Mouse (Mus musculus) forebrain, embryonic 16.5 days (tissue): ENCODE measurements around the gene Krt34. TPM values are rescaled to one million over a fixed set of nuclear protein-coding genes. Genes with fewer than 3 reads are reported as not detected.

Experiments used
- ATAC-seq: fragments of 200-750 bp; cut with Nextera tagmentation; 2 replicates; pipeline ENCODE4 v1.8.0; 2017; ENCODE audit warnings: mild to moderate bottlenecking, moderate library complexity
- H3K27ac ChIP-seq: fragments of 300-500 bp; sonication (generic); 2 replicates; pipeline ENCODE4 v1.5.1; 2014; ENCODE audit warnings: low read length, control low read depth
- H3K27me3 ChIP-seq: fragments of 300-500 bp; sonication (generic); replicated peaks from 2 replicates; pipeline ENCODE4 v1.6.1; 2014; ENCODE audit warnings: low read length; ENCODE audit not compliant: control insufficient read depth, insufficient read depth
- H3K36me3 ChIP-seq: fragments of 300-500 bp; sonication (generic); 2 replicates; pipeline ENCODE4 v1.6.1; 2014; ENCODE audit not compliant: control insufficient read depth, insufficient read depth
- H3K4me1 ChIP-seq: fragments of 300-500 bp; sonication (generic); replicated peaks from 2 replicates; pipeline ENCODE4 v1.6.1; 2014; ENCODE audit warnings: low read length; ENCODE audit not compliant: control insufficient read depth, insufficient read depth
- H3K4me2 ChIP-seq: fragments of 300-500 bp; sonication (generic); 2 replicates; pipeline ENCODE4 v1.6.1; 2014; ENCODE audit warnings: mild to moderate bottlenecking, low read length, control low read depth
- H3K4me3 ChIP-seq: fragments of 300-500 bp; sonication (generic); replicated peaks from 2 replicates; pipeline ENCODE4 v1.5.1; 2014; ENCODE audit warnings: mild to moderate bottlenecking, low read length, control low read depth
- H3K9ac ChIP-seq: fragments of 300-500 bp; sonication (generic); replicated peaks from 2 replicates; pipeline ENCODE4 v1.6.1; 2014; ENCODE audit warnings: low read depth, low read length, control low read depth
- H3K9me3 ChIP-seq: fragments of 300-500 bp; sonication (generic); 2 replicates; pipeline ENCODE4 v1.6.1; 2016; ENCODE audit warnings: low read length; ENCODE audit not compliant: control insufficient read depth
- WGBS: fragments of 180-500 bp; shearing (Covaris S2); extraction: QIAGEN DNeasy Blood & Tissue Kit; methylation state at CpG from one replicate; pipeline ENCODE4 v1.1.7; 2014; 5-methylcytosine and 5-hydroxymethylcytosine counted together
- polyA plus RNA-seq: library from polyadenylated mRNA; unstranded; fragments of >200 nt; fragmentation: Nextera tagmentation; extraction: Ambion mirVana; gene quantifications from 2 replicates; pipeline ENCODE4 v1.2.1, GENCODE M21; 2015

Gene Krt34
- not detected in 2 replicates for polyA plus RNA-seq

DNA sequence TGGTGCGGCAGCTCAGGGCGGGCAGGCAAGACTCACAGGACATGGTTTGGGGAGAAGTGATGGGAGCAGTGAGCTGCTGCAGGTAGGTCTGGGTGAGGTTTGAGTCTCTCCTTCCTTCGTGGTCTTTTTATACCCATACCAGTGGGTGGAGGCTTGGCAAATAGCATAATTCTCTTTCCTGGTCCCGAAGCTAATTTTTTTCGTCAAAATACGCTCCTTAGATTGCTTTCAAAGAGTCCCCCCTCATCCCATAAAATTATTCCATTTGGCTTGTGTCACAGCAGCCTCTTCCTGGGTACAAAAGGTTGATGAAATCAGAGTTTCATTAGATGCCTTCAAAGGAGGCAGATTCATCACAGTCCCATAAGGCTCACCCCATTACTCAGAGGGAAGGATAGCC is at the start of gene Krt34:
Gene Krt34, minus strand, starts transcription at position 101 of the 400 bp plus-strand sequence.
- H3K27ac ChIP-seq = no peak within 1 kb of the TSS
- no peak within 1 kb of the TSS for H3K4me3 ChIP-seq
- no peak within 1 kb of the TSS for H3K4me2 ChIP-seq
- WGBS = 89% methylated on average over 6 of the region's 6 CpGs
- no peak for ATAC-seq
- no peaks in the 10 kb centered on the region for H3K36me3 ChIP-seq
- no peaks in the 10 kb centered on the region for H3K9me3 ChIP-seq
- H3K9ac ChIP-seq = no peak within 1 kb of the TSS
- no peaks in the 10 kb centered on the region for H3K27me3 ChIP-seq
- no peaks in the 10 kb centered on the region for H3K4me1 ChIP-seq

DNA sequence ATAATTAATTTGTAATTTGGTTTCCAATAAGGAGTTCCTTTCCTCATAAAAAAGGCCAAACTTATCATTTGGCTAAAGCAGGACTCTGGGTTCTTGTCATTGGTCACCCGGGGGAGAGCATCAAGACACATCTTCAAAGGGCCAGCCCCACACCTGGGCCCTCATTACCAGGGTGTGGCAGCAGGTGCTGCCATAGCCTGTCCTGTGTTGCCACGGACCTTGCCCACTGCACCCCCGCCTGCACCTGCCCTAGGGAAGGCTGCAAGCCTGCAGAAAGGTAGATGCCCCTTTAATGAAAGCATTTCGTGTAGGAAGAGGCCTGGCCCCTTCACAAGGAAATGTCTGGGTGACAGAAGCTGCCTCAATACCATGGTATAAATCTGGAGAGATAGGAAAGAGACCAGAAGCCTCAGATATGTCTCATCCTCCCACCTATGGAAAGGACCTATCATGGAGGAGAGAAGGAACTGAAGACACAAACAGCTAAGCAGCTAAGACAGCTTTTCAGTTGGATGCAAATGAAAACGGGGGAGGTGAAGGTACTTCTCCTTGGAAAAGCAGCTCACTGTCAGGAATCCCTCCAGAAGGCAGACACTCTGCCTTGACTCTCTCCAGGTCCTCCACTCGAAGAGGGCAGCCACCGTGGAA is 47.1 kb upstream of the Krt34 start:
- 74% methylated on average over 7 of the region's 7 CpGs for WGBS
- no peak overlapping the region for H3K9ac ChIP-seq
- H3K27me3 ChIP-seq = no peaks in the 10 kb centered on the region

DNA sequence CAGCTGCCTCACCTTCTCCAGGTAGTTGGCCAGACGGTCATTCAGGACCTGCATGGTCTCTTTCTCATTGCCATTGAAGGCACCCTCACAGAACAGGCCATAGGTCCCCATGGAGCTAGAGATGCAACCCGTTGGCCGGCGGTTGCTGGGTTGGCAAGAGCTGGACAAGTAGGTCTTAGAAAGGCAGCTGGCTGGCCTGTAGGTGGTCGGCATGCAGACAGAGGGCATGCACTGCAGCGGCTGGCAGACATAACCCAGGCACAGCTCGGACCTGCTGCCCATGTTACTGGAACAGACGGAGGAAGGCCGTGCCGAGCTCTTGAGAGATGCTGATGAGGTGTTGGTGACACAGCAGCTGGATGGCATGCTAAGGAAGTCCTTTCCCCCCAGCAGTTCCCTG is 46.5 kb upstream of the Krt34 start, which contains the start of gene Krt32:
Gene Krt32, minus strand, starts transcription at position 366 of the 400 bp plus-strand sequence.
- Histone ChIP-seq H3K27ac (no peak within 1 kb of the TSS), H3K4me1 (no peaks in the 10 kb centered on the region), H3K9ac (no peak within 1 kb of the TSS), H3K4me3 (no peak within 1 kb of the TSS), H3K4me2 (no peak within 1 kb of the TSS), H3K36me3 (no peaks in the 10 kb centered on the region), H3K27me3 (no peaks in the 10 kb centered on the region), H3K9me3 (no peaks in the 10 kb centered on the region)
- no peak for ATAC-seq
- WGBS = 92% methylated on average over 10 of the region's 10 CpGs

More for the DNA sequence above, 47.1 kb upstream of the Krt34 start:
- no peaks in the 10 kb centered on the region for H3K4me1 ChIP-seq
- H3K9me3 ChIP-seq = no peaks in the 10 kb centered on the region
- no peaks in the 10 kb centered on the region for H3K36me3 ChIP-seq
- no peak overlapping the region for H3K4me3 ChIP-seq
- H3K27ac ChIP-seq = no peak overlapping the region
- ATAC-seq = no peak
- no peak overlapping the region for H3K4me2 ChIP-seq

DNA sequence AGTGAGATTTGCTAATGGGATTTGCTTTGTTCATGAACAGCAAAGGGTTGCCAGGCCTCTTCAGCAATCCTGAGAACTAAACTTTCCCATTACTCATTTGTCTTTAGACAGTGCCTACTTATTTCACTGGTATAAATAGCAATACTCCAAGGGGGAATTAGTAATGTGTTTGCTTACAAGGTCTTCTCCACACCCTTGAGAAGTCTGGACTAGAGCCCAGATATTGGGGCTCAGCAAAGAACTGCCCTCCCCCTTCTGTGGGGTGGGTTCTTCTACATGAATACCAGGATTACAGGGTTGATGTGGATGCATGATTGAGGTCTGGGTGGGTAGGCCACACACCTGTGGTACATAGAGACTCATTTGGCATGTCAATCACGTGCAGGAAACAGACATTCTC is 32.5 kb upstream of the Krt34 start:
- Histone ChIP-seq H3K36me3 (no peaks in the 10 kb centered on the region), H3K27me3 (no peaks in the 10 kb centered on the region), H3K27ac (no peak overlapping the region), H3K4me3 (no peak overlapping the region), H3K4me2 (no peak overlapping the region), H3K9ac (no peak overlapping the region), H3K4me1 (no peaks in the 10 kb centered on the region), H3K9me3 (no peaks in the 10 kb centered on the region)
- ATAC-seq = no peak
- WGBS = 55% methylated on average over 1 of the region's 1 CpGs

DNA sequence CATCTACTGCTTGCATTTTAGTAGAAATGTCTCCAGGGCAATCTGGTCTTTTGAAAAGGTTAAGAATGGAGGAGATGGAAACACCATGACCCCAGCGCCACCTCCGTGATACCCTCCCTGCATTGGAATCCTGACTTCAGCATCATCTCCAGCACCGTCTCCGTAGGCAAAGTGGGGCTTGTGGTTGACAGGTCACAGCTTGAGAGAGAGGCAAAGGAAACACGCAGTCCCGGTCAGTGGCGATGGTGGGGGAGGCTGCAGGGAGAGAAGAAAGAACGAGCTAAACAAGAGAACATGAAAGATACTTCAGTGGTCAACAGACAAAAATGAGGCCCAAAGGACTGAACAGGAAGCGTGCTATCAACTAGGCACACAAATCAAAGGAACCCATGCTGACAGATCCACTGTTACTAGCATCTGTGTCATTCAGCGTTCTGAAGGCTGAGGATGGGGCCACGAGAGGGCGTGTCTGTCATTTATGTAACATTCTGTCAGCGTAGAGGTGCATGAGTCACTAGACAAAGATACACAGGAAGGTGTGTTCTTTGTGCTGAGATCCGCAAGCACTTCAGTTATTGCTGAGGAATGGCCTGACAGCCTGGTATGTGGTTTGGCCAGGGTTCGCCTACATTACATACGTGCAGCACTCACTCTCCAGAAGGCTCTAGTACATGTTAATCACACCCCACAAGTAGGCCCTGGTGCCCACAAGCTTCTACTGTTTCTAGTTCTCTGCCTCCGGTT is 26.1 kb upstream of the Krt34 start:
- WGBS = 89% methylated on average over 17 of the region's 17 CpGs
- H3K4me3 ChIP-seq = no peak overlapping the region
- no peak overlapping the region for H3K27ac ChIP-seq
- ATAC-seq = no peak
- no peaks in the 10 kb centered on the region for H3K27me3 ChIP-seq
- H3K4me1 ChIP-seq = no peaks in the 10 kb centered on the region
- H3K36me3 ChIP-seq = no peaks in the 10 kb centered on the region
- H3K9me3 ChIP-seq = no peaks in the 10 kb centered on the region
- H3K9ac ChIP-seq = no peak overlapping the region
- no peak overlapping the region for H3K4me2 ChIP-seq

DNA sequence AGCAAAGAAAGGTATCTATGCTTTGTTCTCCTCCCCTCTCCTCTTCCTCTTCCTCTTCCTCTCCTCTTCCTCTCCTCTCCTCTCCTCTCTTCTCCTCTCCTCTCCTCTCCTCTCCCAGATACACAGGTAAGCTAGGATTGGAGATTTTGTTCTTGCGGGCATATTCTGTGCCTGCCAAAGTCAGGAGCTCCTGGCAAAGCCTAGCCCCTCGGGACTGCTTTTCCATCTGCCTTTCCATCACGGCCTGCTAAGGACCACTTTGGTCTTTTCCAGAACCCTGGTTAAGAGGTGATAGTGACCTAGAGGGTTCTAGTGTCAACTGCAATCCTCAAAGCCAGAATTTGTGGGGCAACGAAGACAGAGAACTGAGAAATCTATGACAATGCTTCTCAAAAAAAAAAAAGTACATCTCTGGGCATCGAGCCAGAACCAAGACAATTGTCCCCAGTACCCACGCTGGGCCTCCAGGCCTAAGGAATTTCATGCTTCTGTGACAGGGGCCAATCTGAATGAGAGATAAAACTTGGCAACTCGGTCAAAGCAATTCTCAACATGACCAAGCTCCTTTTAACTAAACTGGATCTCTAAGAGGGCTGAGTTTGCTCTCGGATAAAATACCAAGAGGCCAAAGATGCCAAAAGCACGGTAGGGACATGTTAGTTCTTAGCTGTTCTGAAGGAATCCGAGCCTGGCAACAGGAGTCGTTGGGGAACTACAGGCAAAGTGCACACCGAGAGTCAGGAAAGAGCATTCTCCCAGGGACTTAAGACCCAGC is 25.1 kb upstream of the Krt34 start:
- Histone ChIP-seq H3K36me3 (no peaks in the 10 kb centered on the region), H3K27ac (no peak overlapping the region), H3K9me3 (no peaks in the 10 kb centered on the region), H3K4me2 (no peak overlapping the region), H3K4me3 (no peak overlapping the region), H3K4me1 (no peaks in the 10 kb centered on the region), H3K27me3 (no peaks in the 10 kb centered on the region), H3K9ac (no peak overlapping the region)
- WGBS = 63% methylated on average over 12 of the region's 12 CpGs
- ATAC-seq = no peak

DNA sequence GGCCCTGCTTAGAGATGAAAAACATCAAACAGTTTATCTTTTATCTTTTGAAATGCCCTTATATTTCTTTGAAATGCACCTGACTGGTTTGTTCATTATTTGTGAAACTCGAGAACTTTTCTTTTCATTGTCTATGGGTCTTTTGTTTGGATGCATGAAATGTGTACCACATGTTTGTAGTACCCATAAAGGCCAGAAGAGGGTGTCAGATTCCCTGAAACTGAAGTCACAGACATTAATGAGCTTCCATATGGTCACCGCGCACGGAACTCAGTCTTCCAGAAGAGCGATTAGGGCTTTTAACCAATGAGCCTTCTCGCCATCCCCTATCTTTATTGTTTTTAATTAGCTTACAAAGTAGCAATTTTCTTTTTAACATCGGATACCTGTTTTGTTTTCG is 17.5 kb upstream of the Krt34 start:
- ATAC-seq = no peak
- Histone ChIP-seq H3K27ac (no peak overlapping the region), H3K27me3 (no peaks in the 10 kb centered on the region), H3K36me3 (no peaks in the 10 kb centered on the region), H3K9ac (no peak overlapping the region), H3K4me3 (no peak overlapping the region), H3K4me2 (no peak overlapping the region), H3K4me1 (no peaks in the 10 kb centered on the region), H3K9me3 (no peaks in the 10 kb centered on the region)
- WGBS = 62% methylated on average over 8 of the region's 8 CpGs

DNA sequence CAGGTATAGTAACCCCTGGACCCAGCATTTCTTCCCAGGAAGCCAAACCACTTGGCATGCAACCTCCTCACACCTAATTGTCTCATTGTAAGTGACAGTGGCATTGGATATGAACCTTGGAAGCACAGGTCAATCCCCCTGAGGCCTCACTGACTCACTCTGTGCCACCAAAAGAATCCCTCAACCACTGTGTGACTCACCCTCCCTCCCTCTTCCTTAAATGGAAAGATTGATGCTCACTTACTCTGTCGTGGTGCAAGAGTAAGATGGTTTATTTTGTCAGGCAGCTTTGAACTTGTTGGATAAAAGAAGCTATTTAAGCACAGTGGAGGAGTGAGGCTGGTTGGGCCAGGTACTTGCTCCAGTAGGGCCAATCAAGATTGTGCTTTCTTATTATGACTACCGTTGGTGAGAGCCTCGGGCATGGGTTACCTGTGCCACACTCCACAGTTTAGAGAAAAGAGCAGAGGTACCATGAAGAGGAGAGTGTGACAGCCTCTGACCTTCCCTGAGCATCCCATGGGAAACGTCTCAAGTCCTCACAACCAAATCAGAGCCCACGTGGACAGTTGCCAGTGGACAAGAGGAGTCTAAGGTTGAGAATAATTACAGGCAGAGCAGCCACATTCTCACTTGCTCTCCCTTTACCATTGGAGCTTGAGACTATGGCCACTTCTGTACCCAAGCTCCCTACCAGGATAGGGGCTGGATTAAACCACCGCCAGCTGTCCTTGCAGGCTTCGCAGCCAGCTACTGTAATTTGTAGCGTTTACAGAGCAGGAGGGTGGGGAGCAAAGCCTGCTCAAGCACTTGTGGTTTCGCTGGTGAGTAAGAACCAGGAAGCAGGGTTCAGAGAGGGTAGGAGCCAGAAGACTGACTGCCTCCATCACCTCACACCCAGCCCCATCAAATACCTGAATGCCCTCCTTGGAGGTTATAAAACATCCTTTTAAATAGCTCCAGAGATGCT is 14.6 kb upstream of the Krt34 start:
- Histone ChIP-seq H3K4me3 (no peak overlapping the region), H3K27ac (no peak overlapping the region), H3K9me3 (no peaks in the 10 kb centered on the region), H3K4me1 (no peaks in the 10 kb centered on the region), H3K4me2 (no peak overlapping the region), H3K27me3 (no peaks in the 10 kb centered on the region), H3K36me3 (no peaks in the 10 kb centered on the region), H3K9ac (no peak overlapping the region)
- 77% methylated on average over 9 of the region's 9 CpGs for WGBS
- ATAC-seq = no peak
